Mouse (Mus musculus) right cerebral cortex, adult 18-20 months (tissue): ENCODE data around the gene Pih1d2.

Experiments
- DNase-seq: peaks from one replicate; pipeline ENCODE4 v3.0.0; 2022; ENCODE audit warnings: mixed read lengths

The Pih1d2 gene

GRCm38 (mm10) chr9:50616766-50617603, at the start of gene Pih1d2, which contains the start of gene Nkapd1:
Pih1d2 (plus strand) TSS chr9:50617321.
Nkapd1 (minus strand) TSS chr9:50617464.
- peak; percentile 91 for DNase-seq

GRCm38 (mm10) chr9:50567372-50567771, 49.7 kb upstream of the Pih1d2 start:
- no peak for DNase-seq

GRCm38 (mm10) chr9:50567881-50568280, 49.2 kb upstream of the Pih1d2 start:
- DNase-seq = no peak

- DNase-seq = no peak
Observed at GRCm38 (mm10) chr9:50569599-50570525, 47.3 kb upstream of the Pih1d2 start.

GRCm38 (mm10) chr9:50580370-50580769, 36.8 kb upstream of the Pih1d2 start:
- DNase-seq = no peak

- DNase-seq = no peak
Observed at GRCm38 (mm10) chr9:50585145-50585818, 31.8 kb upstream of the Pih1d2 start.

- DNase-seq = no peak
Observed at GRCm38 (mm10) chr9:50586955-50587354, 30.2 kb upstream of the Pih1d2 start.

- no peak for DNase-seq
Observed at GRCm38 (mm10) chr9:50590856-50591518, 26.1 kb upstream of the Pih1d2 start.

- no peak for DNase-seq
Observed at GRCm38 (mm10) chr9:50592955-50593354, 24.2 kb upstream of the Pih1d2 start.

GRCm38 (mm10) chr9:50593544-50593943, 23.6 kb upstream of the Pih1d2 start:
- DNase-seq = no peak

GRCm38 (mm10) chr9:50594794-50595417, 22.2 kb upstream of the Pih1d2 start:
- DNase-seq = no peak

- no peak for DNase-seq
Observed at GRCm38 (mm10) chr9:50596973-50597372, 20.1 kb upstream of the Pih1d2 start.

GRCm38 (mm10) chr9:50601536-50601935, 15.6 kb upstream of the Pih1d2 start:
- no peak for DNase-seq

- DNase-seq = no peak
Observed at GRCm38 (mm10) chr9:50602055-50602845, 14.9 kb upstream of the Pih1d2 start.

GRCm38 (mm10) chr9:50603189-50603997, 13.7 kb upstream of the Pih1d2 start, which contains the start of the genes Sdhd and Timm8b:
Sdhd (minus strand) TSS chr9:50603812.
Timm8b (plus strand) TSS chr9:50603910.
- peak; percentile 96 for DNase-seq

- DNase-seq = no peak
Observed at GRCm38 (mm10) chr9:50603998-50604324, 13.2 kb upstream of the Pih1d2 start.

GRCm38 (mm10) chr9:50604338-50604737, 12.8 kb upstream of the Pih1d2 start:
- no peak for DNase-seq

- no peak for DNase-seq
Observed at GRCm38 (mm10) chr9:50612115-50612514, 5.0 kb upstream of the Pih1d2 start.

- DNase-seq = no peak
Observed at GRCm38 (mm10) chr9:50616161-50616560, 960 bp upstream of the Pih1d2 start.

GRCm38 (mm10) chr9:50617794-50618330, 741 bp downstream of the Pih1d2 start:
- no peak for DNase-seq
